Comparison of ENCODE assay signal across 1 mouse cellular context in genomic region chr11:109610795-109611302, GRCm38 (mm10).
TF ChIP-seq lines count a peak whose summit lies in the region.

No protein-coding gene starts in this region.

TF ChIP-seq in MEL, 35 proteins besides CTCF, POLR2A, EP300 and RAD21 (continued from another document):
- TF ChIP-seq RCOR1 (IDR thresholded peaks at IDR 0.05; ENCODE audit: low read depth, low read length): no peak
TF ChIP-seq in MEL: peak in this region for 12.
